ENCODE assay signal across 27 mouse cellular contexts in the genomic region with DNA sequence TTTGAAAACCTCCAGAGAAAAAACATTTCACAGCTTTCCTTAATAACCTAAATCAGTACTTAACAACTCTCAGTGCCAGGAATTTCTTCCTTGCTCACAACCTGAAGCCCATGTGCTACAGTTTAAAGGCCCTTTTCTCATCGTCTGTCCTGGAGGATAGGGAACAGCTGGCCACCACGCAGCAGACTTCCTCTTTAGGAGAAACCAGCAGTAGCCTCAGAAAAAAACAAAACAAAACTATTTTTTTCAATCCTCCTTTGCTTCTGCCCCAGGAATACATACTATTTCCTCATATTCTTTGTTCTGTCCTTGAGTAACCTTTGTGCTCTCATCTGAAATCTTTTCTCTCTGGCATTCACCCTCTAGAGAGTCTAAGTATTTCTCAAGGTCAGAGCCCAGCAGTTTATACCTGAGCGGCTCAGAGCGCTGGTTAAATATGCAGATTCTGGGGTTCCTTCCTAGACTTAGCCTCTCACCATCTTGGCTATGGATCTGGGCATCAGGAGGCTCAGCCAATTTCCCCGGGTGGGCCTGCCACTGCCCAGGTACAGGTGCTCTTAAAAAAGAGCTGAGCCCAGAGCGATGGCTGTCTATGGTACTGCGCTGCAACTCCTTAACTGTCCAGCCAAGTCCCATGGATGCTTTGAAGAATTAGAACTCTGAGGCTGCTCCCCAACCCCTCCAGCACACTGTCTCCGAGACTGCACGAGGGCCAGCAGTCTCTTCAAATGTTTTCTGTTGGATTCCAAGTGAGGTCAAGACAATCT.
DNase-seq lines count a peak whose midpoint lies in the region; ATAC-seq lines count a peak whose summit lies in the region.
"Had no signal": no experiment of that assay in that cellular context is flagged by ENCODE, and none has a peak within 500 bp of the region (broad histone marks: within the 10 kb centered on the region; RNA-seq: fewer than 3 reads in every experiment).

No protein-coding gene starts in this region.

- no peaks in the 10 kb centered on the region for H3K9me3 ChIP-seq in kidney, embryonic 15.5 days (replicated peaks)
- H3K9me3 ChIP-seq: embryonic facial prominence, embryonic 13.5 days; hindbrain, embryonic 12.5 days; liver, embryonic 15.5 days; lung, embryonic 15.5 days had no signal

- ATAC-seq in kidney, embryonic 15.5 days (replicated peaks; ENCODE audit: low FRiP score), result no peak
- peak; percentile 54; the same call in 1 of the 2 replicates for ATAC-seq in common myeloid progenitor, adult 5-6 weeks (replicated peaks; ENCODE audit: low read depth, poor library complexity, severe bottlenecking)
- peak; percentile 83 for ATAC-seq in megakaryocyte, adult 5-6 weeks (ENCODE audit: poor library complexity, severe bottlenecking)
- ATAC-seq: activated CD4-positive, CD25-positive, alpha-beta regulatory T cell, adult 4 months; forebrain, embryonic 14.5 days; midbrain, embryonic 16.5 days; Patski had no signal

- 76% methylated on average over 9 of the region's 9 CpGs for WGBS in kidney, embryonic 15.5 days

- H3K27ac ChIP-seq in kidney, embryonic 15.5 days, result no peak overlapping the region
- H3K27ac ChIP-seq: embryonic facial prominence, embryonic 13.5 days; heart, adult 2 months; hindbrain, embryonic 12.5 days; layer of hippocampus, adult 2 months; liver, embryonic 15.5 days; lung, embryonic 15.5 days had no signal

- DNase-seq in heart, adult 11 months, result peak; percentile 60
- no peak for DNase-seq in heart, adult 8-10 months (ENCODE audit: low spot score)
- DNase-seq in kidney, postnatal 4 days, result peak; percentile 13 to 21
- DNase-seq in urinary bladder, adult 2 months (ENCODE audit: low spot score), result no peak
- no peak for DNase-seq in left cerebral cortex, adult 8-10 months (ENCODE audit: low spot score in 2 of 2)
- DNase-seq: adrenal gland, adult 8-10 months; cerebellum, adult 11 months; cerebellum, postnatal 10 days; gastrocnemius, postnatal 14 days; heart, adult 2 months; kidney, adult 8-10 months; layer of hippocampus, postnatal 36 days; lung, postnatal 36 days; thymus, postnatal 36 days had no signal

- H3K27me3 ChIP-seq in kidney, embryonic 15.5 days, result no peaks in the 10 kb centered on the region
- H3K27me3 ChIP-seq: embryonic facial prominence, embryonic 13.5 days; hindbrain, embryonic 12.5 days; liver, embryonic 15.5 days; lung, embryonic 15.5 days; Patski had no signal

- H3K4me1 ChIP-seq in kidney, embryonic 15.5 days, result no peaks in the 10 kb centered on the region
- H3K4me1 ChIP-seq: hindbrain, embryonic 12.5 days; liver, embryonic 15.5 days; lung, embryonic 15.5 days had no signal

- H3K4me2 ChIP-seq in kidney, embryonic 15.5 days, result no peak overlapping the region
- H3K4me2 ChIP-seq: embryonic facial prominence, embryonic 13.5 days; hindbrain, embryonic 12.5 days; liver, embryonic 15.5 days; lung, embryonic 15.5 days had no signal

- H3K4me3 ChIP-seq in kidney, embryonic 15.5 days (replicated peaks), result no peak overlapping the region
- H3K4me3 ChIP-seq: embryonic facial prominence, embryonic 13.5 days; heart, adult 2 months; hindbrain, embryonic 12.5 days; layer of hippocampus, adult 2 months; liver, embryonic 15.5 days; lung, embryonic 15.5 days; myocyte had no signal

- H3K9ac ChIP-seq in kidney, embryonic 15.5 days, result no peak overlapping the region
- H3K9ac ChIP-seq: embryonic facial prominence, embryonic 13.5 days; hindbrain, embryonic 12.5 days; liver, embryonic 15.5 days; lung, embryonic 15.5 days had no signal

- no peaks in the 10 kb centered on the region for H3K36me3 ChIP-seq in kidney, embryonic 15.5 days
- H3K36me3 ChIP-seq: embryonic facial prominence, embryonic 13.5 days; hindbrain, embryonic 12.5 days; liver, embryonic 15.5 days; lung, embryonic 15.5 days had no signal

Comparison
In these comparisons a context has a peak if more than half of its experiments do, and no peak if none do; other contexts are left out.
1. DNase-seq: peak in heart, adult 11 months (single experiment) and kidney, postnatal 4 days (2 of 2); none in heart, adult 8-10 months (single experiment), urinary bladder, adult 2 months (single experiment) and left cerebral cortex, adult 8-10 months (0 of 2).